Mouse (Mus musculus): ENCODE results near the gene Fcna. TPM values are rescaled to one million over a fixed set of nuclear protein-coding genes. Genes with fewer than 3 reads are reported as not detected.

Fcna gene
- total RNA-seq, 2 experiments from 2014 or later: 1.1 to 1.4 TPM

GRCm38 (mm10) chr2:25578796-25579736 lies 48.8 kb downstream of the Fcna start:
- no peak for DNase-seq (ENCODE audit: low spot score in 2 of 2)

GRCm38 (mm10) chr2:25577951-25578795 lies 49.7 kb downstream of the Fcna start:
- peak in 1 of 2 experiments; percentile 45 for DNase-seq (ENCODE audit: low spot score in 2 of 2)

GRCm38 (mm10) chr2:25576965-25577891 lies 50.6 kb downstream of the Fcna start:
- no peak for DNase-seq (ENCODE audit: low spot score in 2 of 2)

GRCm38 (mm10) chr2:25576028-25576850 lies 51.6 kb downstream of the Fcna start:
- no peak for DNase-seq (ENCODE audit: low spot score in 2 of 2)

GRCm38 (mm10) chr2:25575432-25576027 lies 52.3 kb downstream of the Fcna start:
- DNase-seq (ENCODE audit: low spot score in 2 of 2): peak; percentile 56 to 59

Other genes with a start within 250 kb of the Fcna start
- 10 to 100 TPM; 26.1 to 26.6 TPM for gene Entpd2, start 232.2 kb downstream of the Fcna start, total RNA-seq (2021)
- gene Npdc1, start 228.7 kb downstream of the Fcna start, total RNA-seq (2021): 100 to 1,000 TPM; 416 to 446 TPM
- gene Fut7, start 204.8 kb downstream of the Fcna start, total RNA-seq (2021): under 1 TPM; 0.33 to 0.78 TPM
- gene Abca2, start 199.3 kb downstream of the Fcna start, total RNA-seq (2021): 100 to 1,000 TPM; 107 to 118 TPM
- under 1 TPM in 1 of 2 experiments, not detected in 1; 0.60 TPM for gene Clic3, start 171.2 kb downstream of the Fcna start, total RNA-seq (2021)
- gene Paxx, start 166.9 kb downstream of the Fcna start, total RNA-seq (2021): 10 to 100 TPM; 56.1 to 68.6 TPM
- gene Ptgds, start 158.0 kb downstream of the Fcna start, total RNA-seq (2021): 100 to 1,000 TPM; 257 to 743 TPM
- gene Lcn12, start 134.1 kb downstream of the Fcna start, total RNA-seq (2021): not detected
- gene Fbxw5, start 127.3 kb downstream of the Fcna start, total RNA-seq (2021): 100 to 1,000 TPM; 132 to 140 TPM
- gene C8g, start 126.3 kb downstream of the Fcna start, total RNA-seq (2021): 1 to 10 TPM; 1.5 to 1.9 TPM
- 10 to 100 TPM in 1 of 2 experiments, 1 to 10 TPM in 1; 9.0 to 10.5 TPM for gene Traf2, start 81.1 kb downstream of the Fcna start, total RNA-seq (2021)
- 100 to 1,000 TPM; 232 to 242 TPM for gene Edf1, start 70.2 kb downstream of the Fcna start, total RNA-seq (2021)
- 1 to 10 TPM; 1.0 to 5.4 TPM for gene Mamdc4, start 53.2 kb downstream of the Fcna start, total RNA-seq (2021)
- 10 to 100 TPM; 94.5 to 99.8 TPM for gene Phpt1, start 52.8 kb downstream of the Fcna start, total RNA-seq (2021)
- 10 to 100 TPM; 82.7 to 84.8 TPM for gene Ajm1, start 46.3 kb downstream of the Fcna start, total RNA-seq (2021)
- 10 to 100 TPM; 84.7 to 96.9 TPM for gene Rabl6, start 19.5 kb downstream of the Fcna start, total RNA-seq (2021)
- not detected for gene Ccdc183, start 10.4 kb downstream of the Fcna start, total RNA-seq (2021)
- 10 to 100 TPM; 19.9 to 21.1 TPM for gene Tmem141, start 6.0 kb downstream of the Fcna start, total RNA-seq (2021)
- gene Lcn8, start 25.1 kb upstream of the Fcna start, total RNA-seq (2021): not detected
- not detected for gene Lcn5, start 29.9 kb upstream of the Fcna start, total RNA-seq (2021)
- not detected for gene Lcn6, start 48.8 kb upstream of the Fcna start, total RNA-seq (2021)
- not detected for gene Lcn10, start 54.7 kb upstream of the Fcna start, total RNA-seq (2021)
- not detected for gene Obp2a, start 72.0 kb upstream of the Fcna start, total RNA-seq (2021)
- gene Bmyc, start 78.7 kb upstream of the Fcna start, total RNA-seq (2021): 10 to 100 TPM; 91.7 to 98.0 TPM
- gene Obp2b, start 109.0 kb upstream of the Fcna start, total RNA-seq (2021): not detected
- not detected for gene Lcn3, start 137.5 kb upstream of the Fcna start, total RNA-seq (2021)
- not detected for gene Lcn11, start 149.0 kb upstream of the Fcna start, total RNA-seq (2021)
- not detected for gene Gm13539, start 154.2 kb upstream of the Fcna start, total RNA-seq (2021)
- gene Glt6d1, start 187.8 kb upstream of the Fcna start, total RNA-seq (2021): not detected
- gene Lcn9, start 195.1 kb upstream of the Fcna start, total RNA-seq (2021): not detected
- gene Sohlh1, start 219.2 kb upstream of the Fcna start, total RNA-seq (2021): not detected
- 10 to 100 TPM; 57.3 to 59.7 TPM for gene Kcnt1, start 235.7 kb upstream of the Fcna start, total RNA-seq (2021)

Measured in layer of hippocampus, postnatal 10 days (tissue).